Mouse (Mus musculus): ENCODE data around the gene Gm10382. TPM values are rescaled to one million over a fixed set of nuclear protein-coding genes. Genes with fewer than 3 reads are reported as not detected.

Gm10382 gene
- polyA plus RNA-seq (2017; shearing (Covaris generic)), result 10 to 100 TPM; 13.0 to 28.2 TPM

GRCm38 (mm10) chr5:125389131-125389578, at the start of gene Gm10382:
TSS of gene Gm10382 (plus strand) at chr5:125389322.

GRCm38 (mm10) chr5:125340547-125341262, 48.4 kb upstream of the Gm10382 start, which contains the start of gene Scarb1:
TSS of gene Scarb1 (minus strand) at chr5:125341094.

GRCm38 (mm10) chr5:125389579-125390441, 688 bp downstream of the Gm10382 start, which contains the start of gene Ubc:
TSS of gene Ubc (minus strand) at chr5:125390202.

GRCm38 (mm10) chr5:125433793-125434337, 44.7 kb downstream of the Gm10382 start, which contains the start of gene Dhx37:
TSS of gene Dhx37 (minus strand) at chr5:125434121.

Other genes starting within 250 kb of the Gm10382 start
- 10 to 100 TPM; 15.5 to 16.3 TPM for gene Ncor2, start 210.1 kb upstream of the Gm10382 start, polyA plus RNA-seq (2017; shearing (Covaris generic))
- 10 to 100 TPM; 14.2 to 22.9 TPM for gene Scarb1, start 48.2 kb upstream of the Gm10382 start, polyA plus RNA-seq (2017; shearing (Covaris generic))
- 1,000 to 10,000 TPM; 1,213 to 1,705 TPM for gene Ubc, start 880 bp downstream of the Gm10382 start, polyA plus RNA-seq (2017; shearing (Covaris generic))
- gene Dhx37, start 44.8 kb downstream of the Gm10382 start, polyA plus RNA-seq (2017; shearing (Covaris generic)), result 10 to 100 TPM; 17.3 to 20.0 TPM
- gene Bri3bp, start 52.2 kb downstream of the Gm10382 start, polyA plus RNA-seq (2017; shearing (Covaris generic)), result 10 to 100 TPM; 26.7 to 31.5 TPM
- gene Aacs, start 86.5 kb downstream of the Gm10382 start, polyA plus RNA-seq (2017; shearing (Covaris generic)), result 10 to 100 TPM; 35.1 to 55.7 TPM
- gene Tmem132b, start 142.5 kb downstream of the Gm10382 start, polyA plus RNA-seq (2017; shearing (Covaris generic)), result under 1 TPM; 0.23 to 0.86 TPM